Mouse (Mus musculus) thymus, adult 18-20 months (tissue): ENCODE measurements around the gene Syn3.

Experiments
- DNase-seq, 2 experiments: peaks; one replicate each; pipeline ENCODE4 v3.0.0; 2022; ENCODE audit warnings: mixed read lengths in 2 of 2

Gene Syn3

GRCm38 (mm10) chr10:86272826-86273225, 225.9 kb downstream of the Syn3 start:
- DNase-seq = no peak

GRCm38 (mm10) chr10:86270254-86270653, 228.4 kb downstream of the Syn3 start:
- DNase-seq = no peak

GRCm38 (mm10) chr10:86264618-86265017, 234.1 kb downstream of the Syn3 start:
- DNase-seq = no peak

- no peak for DNase-seq
Observed at GRCm38 (mm10) chr10:86261725-86262124, 237.0 kb downstream of the Syn3 start.

GRCm38 (mm10) chr10:86258992-86259391, 239.7 kb downstream of the Syn3 start:
- DNase-seq = no peak

- no peak for DNase-seq
Observed at GRCm38 (mm10) chr10:86258046-86258445, 240.7 kb downstream of the Syn3 start.

- DNase-seq = no peak
Observed at GRCm38 (mm10) chr10:86257045-86257444, 241.7 kb downstream of the Syn3 start.

GRCm38 (mm10) chr10:86256221-86256620, 242.5 kb downstream of the Syn3 start:
- no peak for DNase-seq

- DNase-seq = no peak
Observed at GRCm38 (mm10) chr10:86250149-86250922, 248.4 kb downstream of the Syn3 start.

GRCm38 (mm10) chr10:86249283-86249682, 249.4 kb downstream of the Syn3 start:
- DNase-seq = no peak

- no peak for DNase-seq
Observed at GRCm38 (mm10) chr10:86248807-86249206, 249.9 kb downstream of the Syn3 start.

- no peak for DNase-seq
Observed at GRCm38 (mm10) chr10:86248131-86248740, 250.5 kb downstream of the Syn3 start.

GRCm38 (mm10) chr10:86245396-86245795, 253.3 kb downstream of the Syn3 start:
- DNase-seq = no peak

GRCm38 (mm10) chr10:86243525-86243924, 255.2 kb downstream of the Syn3 start:
- no peak for DNase-seq

- DNase-seq = no peak
Observed at GRCm38 (mm10) chr10:86242721-86243120, 256.0 kb downstream of the Syn3 start.

- no peak for DNase-seq
Observed at GRCm38 (mm10) chr10:86230006-86230405, 268.7 kb downstream of the Syn3 start.

- DNase-seq = no peak
Observed at GRCm38 (mm10) chr10:86225480-86225879, 273.2 kb downstream of the Syn3 start.

GRCm38 (mm10) chr10:86218984-86219383, 279.7 kb downstream of the Syn3 start:
- DNase-seq = no peak

- no peak for DNase-seq
Observed at GRCm38 (mm10) chr10:86216836-86217235, 281.9 kb downstream of the Syn3 start.

GRCm38 (mm10) chr10:86212062-86212461, 286.6 kb downstream of the Syn3 start:
- no peak for DNase-seq

GRCm38 (mm10) chr10:86203915-86204314, 294.8 kb downstream of the Syn3 start:
- no peak for DNase-seq

- no peak for DNase-seq
Observed at GRCm38 (mm10) chr10:86203175-86203574, 295.5 kb downstream of the Syn3 start.

GRCm38 (mm10) chr10:86201826-86202225, 296.9 kb downstream of the Syn3 start:
- no peak for DNase-seq

- no peak for DNase-seq
Observed at GRCm38 (mm10) chr10:86201006-86201405, 297.7 kb downstream of the Syn3 start.
